Mouse (Mus musculus): ENCODE measurements around the gene Uox. TPM values are rescaled to one million over a fixed set of nuclear protein-coding genes. Genes with fewer than 3 reads are reported as not detected.

Uox gene
- polyA plus RNA-seq (2014; fragmentation: Nextera tagmentation; extraction: Ambion mirVana): not detected in 2 replicates

DNA sequence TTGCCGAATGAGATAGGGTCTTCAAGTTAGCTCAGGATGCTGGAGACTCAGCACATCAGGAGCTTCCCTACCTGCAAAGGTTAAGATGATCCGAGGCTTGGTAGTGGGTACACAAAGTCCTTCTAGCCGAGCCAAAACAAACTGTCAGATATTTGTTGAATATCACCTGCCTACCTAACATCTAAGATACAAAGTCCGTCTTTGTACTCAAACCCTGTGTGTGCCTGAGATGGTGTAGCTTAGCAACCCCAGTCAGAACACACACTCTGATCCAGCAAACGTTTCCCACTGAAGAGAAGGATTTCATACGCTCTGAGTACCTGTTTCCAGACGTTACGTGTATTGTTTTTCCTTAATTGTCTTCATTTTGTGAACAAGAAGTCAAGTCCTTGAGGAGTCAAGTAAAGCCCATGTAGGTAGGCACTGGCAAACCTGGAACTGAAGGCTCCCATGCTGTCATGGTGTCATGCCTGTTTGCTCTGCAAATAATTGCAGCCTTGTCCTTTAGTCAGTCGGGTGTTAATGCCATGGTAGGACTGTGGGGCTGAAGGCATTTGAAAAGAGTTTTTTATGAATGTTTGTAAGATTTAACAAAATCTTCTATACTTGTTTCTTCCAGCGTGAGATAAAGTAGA is at the start of gene Uox:
Gene Uox, plus strand, starts transcription at position 279 of the 635 bp plus-strand sequence.
- no peak for ATAC-seq (replicated peaks; ENCODE audit: insufficient number of reproducible peaks, low FRiP score, low TSS enrichment)
- no peak within 1 kb of the TSS for H3K9ac ChIP-seq (ENCODE audit: low read depth, low read length)
- WGBS (ENCODE audit: insufficient replicate concordance): 83% methylated on average over 10 of the region's 10 CpGs
- no peak within 1 kb of the TSS for H3K4me2 ChIP-seq
- no peaks in the 10 kb centered on the region for H3K4me1 ChIP-seq (ENCODE audit: control insufficient read depth, insufficient read depth, low read length)
- H3K27ac ChIP-seq (ENCODE audit: low read depth, low read length): no peak within 1 kb of the TSS
- no peaks in the 10 kb centered on the region for H3K36me3 ChIP-seq (ENCODE audit: control insufficient read depth, insufficient read depth, low read length)
- no peak within 1 kb of the TSS for H3K4me3 ChIP-seq (ENCODE audit: low read depth, low read length)
- H3K27me3 ChIP-seq (ENCODE audit: control insufficient read depth, insufficient read depth, low read length): no peaks in the 10 kb centered on the region
- no peaks in the 10 kb centered on the region for H3K9me3 ChIP-seq (replicated peaks; ENCODE audit: control insufficient read depth, low read length)

DNA sequence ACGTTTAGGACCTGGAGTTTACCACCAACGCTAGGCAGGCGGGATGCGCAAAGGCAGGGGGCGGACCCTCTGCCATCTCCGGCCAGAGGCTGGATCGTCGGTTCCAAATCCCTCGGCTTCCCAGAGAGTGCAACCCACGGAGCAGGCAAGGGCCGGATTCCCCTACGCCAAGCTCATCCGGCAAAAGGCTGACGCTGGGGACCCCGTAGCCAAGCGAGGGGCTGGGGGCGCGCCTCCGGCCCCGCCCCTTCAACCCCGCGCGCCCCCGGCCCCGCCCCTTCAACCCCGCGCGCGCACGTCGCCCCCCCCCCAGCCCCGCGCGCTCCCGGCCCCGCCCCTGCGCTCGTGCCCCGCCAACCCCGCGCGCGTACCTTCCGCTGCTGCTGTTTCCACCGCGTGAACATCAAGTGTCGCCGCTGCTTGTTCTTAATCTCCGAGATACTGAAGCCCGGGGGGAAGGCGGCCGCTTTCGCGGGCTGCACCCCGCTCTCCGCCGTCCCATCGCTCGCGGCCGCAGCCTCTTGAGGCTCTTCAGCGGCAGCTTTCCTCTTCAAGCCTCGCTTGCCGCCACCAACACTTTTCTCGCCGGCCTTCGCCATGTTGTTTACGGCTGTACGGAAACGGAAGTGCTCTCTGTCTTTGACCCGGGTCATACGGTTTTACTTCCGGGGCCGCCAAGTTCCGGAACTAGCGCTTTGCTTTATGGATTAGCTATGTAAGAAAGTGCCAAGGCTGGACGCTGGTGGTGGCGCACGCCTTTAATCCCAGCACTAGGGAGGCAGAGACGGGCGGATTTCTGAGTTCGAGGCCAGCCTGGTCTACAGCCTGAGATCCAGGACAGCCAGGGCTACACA is 49.2 kb upstream of the Uox start, which contains the start of gene Rpf1:
Gene Rpf1, minus strand, starts transcription at position 632 of the 854 bp plus-strand sequence.
- peak; percentile 94 for ATAC-seq (replicated peaks; ENCODE audit: insufficient number of reproducible peaks, low FRiP score, low TSS enrichment)
- peak within 1 kb of the TSS; percentile 96 for H3K9ac ChIP-seq (ENCODE audit: low read depth, low read length)
- H3K36me3 ChIP-seq (ENCODE audit: control insufficient read depth, insufficient read depth, low read length): peaks cover 6% of the 10 kb centered on the region
- peak within 1 kb of the TSS; percentile 90 for H3K4me3 ChIP-seq (ENCODE audit: low read depth, low read length)
- no peaks in the 10 kb centered on the region for H3K27me3 ChIP-seq (ENCODE audit: control insufficient read depth, insufficient read depth, low read length)
- peak within 1 kb of the TSS; percentile 75 for H3K4me2 ChIP-seq
- no peaks in the 10 kb centered on the region for H3K9me3 ChIP-seq (replicated peaks; ENCODE audit: control insufficient read depth, low read length)
- no peaks in the 10 kb centered on the region for H3K4me1 ChIP-seq (ENCODE audit: control insufficient read depth, insufficient read depth, low read length)
- WGBS (ENCODE audit: insufficient replicate concordance): under 1% methylated on average over 63 of the region's 82 CpGs
- peak within 1 kb of the TSS; percentile 99 for H3K27ac ChIP-seq (ENCODE audit: low read depth, low read length)

DNA sequence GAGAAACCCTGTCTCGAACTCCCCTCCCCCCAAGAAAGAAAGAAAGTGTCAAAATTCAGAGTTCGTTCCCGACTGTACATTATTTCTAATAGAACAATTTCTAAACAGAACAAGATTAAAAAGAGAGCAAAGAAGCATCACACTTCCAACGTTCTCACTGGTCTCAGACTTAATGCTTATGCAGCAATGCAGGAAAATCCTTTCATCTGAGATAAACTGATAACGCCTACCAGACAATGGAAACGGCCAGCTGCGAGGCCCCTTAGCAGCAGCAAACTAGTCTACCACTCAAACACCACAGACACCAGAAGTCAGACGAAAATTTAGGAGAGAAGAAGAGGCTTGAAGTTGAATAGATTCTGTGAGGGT is 48.6 kb upstream of the Uox start:
- Histone ChIP-seq H3K36me3 (ENCODE audit: control insufficient read depth, insufficient read depth, low read length) (peaks cover 6% of the 10 kb centered on the region), H3K4me2 (peak overlapping the region; percentile 75), H3K27ac (ENCODE audit: low read depth, low read length) (peak overlapping the region; percentile 99), H3K27me3 (ENCODE audit: control insufficient read depth, insufficient read depth, low read length) (no peaks in the 10 kb centered on the region), H3K9ac (ENCODE audit: low read depth, low read length) (peak overlapping the region; percentile 96), H3K4me1 (ENCODE audit: control insufficient read depth, insufficient read depth, low read length) (no peaks in the 10 kb centered on the region), H3K9me3 (replicated peaks; ENCODE audit: control insufficient read depth, low read length) (no peaks in the 10 kb centered on the region), H3K4me3 (ENCODE audit: low read depth, low read length) (peak overlapping the region; percentile 90)
- 8% methylated on average over 8 of the region's 8 CpGs for WGBS (ENCODE audit: insufficient replicate concordance)
- 0 out of 2 replicates have a peak, but pooled peaks have one; percentile 7 for ATAC-seq (replicated peaks; ENCODE audit: insufficient number of reproducible peaks, low FRiP score, low TSS enrichment)

DNA sequence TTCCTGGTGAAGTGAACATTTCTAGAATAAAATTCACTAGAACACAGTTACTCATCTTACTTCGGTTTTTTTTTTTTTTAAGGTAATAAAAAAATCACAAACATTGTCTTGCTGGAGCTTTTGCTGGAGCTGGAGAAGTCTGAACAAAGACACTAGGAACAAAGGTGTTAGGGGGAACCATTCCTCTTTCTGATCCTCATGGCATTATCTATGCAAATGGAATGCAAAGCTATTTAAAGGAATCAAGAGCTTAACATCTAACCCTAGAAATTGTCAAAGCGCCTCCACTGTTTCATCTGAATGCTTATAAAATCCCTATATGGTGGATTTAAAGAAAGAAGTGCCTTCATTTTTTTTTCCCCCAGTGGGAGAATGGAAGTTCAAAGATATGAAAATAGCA is 41.9 kb upstream of the Uox start:
- no peak overlapping the region for H3K4me2 ChIP-seq
- H3K27me3 ChIP-seq (ENCODE audit: control insufficient read depth, insufficient read depth, low read length): no peaks in the 10 kb centered on the region
- no peak for ATAC-seq (replicated peaks; ENCODE audit: insufficient number of reproducible peaks, low FRiP score, low TSS enrichment)
- no peaks in the 10 kb centered on the region for H3K9me3 ChIP-seq (replicated peaks; ENCODE audit: control insufficient read depth, low read length)
- no peak overlapping the region for H3K9ac ChIP-seq (ENCODE audit: low read depth, low read length)
- no peaks in the 10 kb centered on the region for H3K4me1 ChIP-seq (ENCODE audit: control insufficient read depth, insufficient read depth, low read length)
- no peak overlapping the region for H3K4me3 ChIP-seq (ENCODE audit: low read depth, low read length)
- 38% methylated on average over 2 of the region's 2 CpGs for WGBS (ENCODE audit: insufficient replicate concordance)
- no peaks in the 10 kb centered on the region for H3K36me3 ChIP-seq (ENCODE audit: control insufficient read depth, insufficient read depth, low read length)
- H3K27ac ChIP-seq (ENCODE audit: low read depth, low read length): no peak overlapping the region

DNA sequence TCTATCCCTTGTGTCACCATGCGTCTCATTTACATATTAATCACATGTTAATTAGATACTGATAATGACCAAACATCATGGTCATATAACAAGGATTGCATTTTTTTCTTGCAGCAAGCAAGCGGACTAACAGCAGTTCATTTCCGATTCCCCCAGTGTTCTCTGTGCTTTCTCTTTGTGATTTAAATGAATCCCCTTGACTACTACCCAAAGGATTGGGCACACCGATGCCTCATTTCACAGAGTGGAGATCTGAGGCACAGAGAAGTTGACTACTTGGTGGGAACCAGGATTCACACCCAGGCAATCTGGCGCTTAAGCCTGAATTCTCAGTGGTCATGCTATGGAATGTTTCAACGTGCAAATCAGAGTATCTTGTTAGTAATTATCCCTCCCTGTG is 35.2 kb upstream of the Uox start:
- no peaks in the 10 kb centered on the region for H3K9me3 ChIP-seq (replicated peaks; ENCODE audit: control insufficient read depth, low read length)
- ATAC-seq (replicated peaks; ENCODE audit: insufficient number of reproducible peaks, low FRiP score, low TSS enrichment): no peak
- WGBS (ENCODE audit: insufficient replicate concordance): 53% methylated on average over 6 of the region's 6 CpGs
- H3K9ac ChIP-seq (ENCODE audit: low read depth, low read length): no peak overlapping the region
- H3K4me3 ChIP-seq (ENCODE audit: low read depth, low read length): no peak overlapping the region
- no peaks in the 10 kb centered on the region for H3K27me3 ChIP-seq (ENCODE audit: control insufficient read depth, insufficient read depth, low read length)
- H3K36me3 ChIP-seq (ENCODE audit: control insufficient read depth, insufficient read depth, low read length): no peaks in the 10 kb centered on the region
- no peak overlapping the region for H3K27ac ChIP-seq (ENCODE audit: low read depth, low read length)
- H3K4me1 ChIP-seq (ENCODE audit: control insufficient read depth, insufficient read depth, low read length): no peaks in the 10 kb centered on the region
- no peak overlapping the region for H3K4me2 ChIP-seq

DNA sequence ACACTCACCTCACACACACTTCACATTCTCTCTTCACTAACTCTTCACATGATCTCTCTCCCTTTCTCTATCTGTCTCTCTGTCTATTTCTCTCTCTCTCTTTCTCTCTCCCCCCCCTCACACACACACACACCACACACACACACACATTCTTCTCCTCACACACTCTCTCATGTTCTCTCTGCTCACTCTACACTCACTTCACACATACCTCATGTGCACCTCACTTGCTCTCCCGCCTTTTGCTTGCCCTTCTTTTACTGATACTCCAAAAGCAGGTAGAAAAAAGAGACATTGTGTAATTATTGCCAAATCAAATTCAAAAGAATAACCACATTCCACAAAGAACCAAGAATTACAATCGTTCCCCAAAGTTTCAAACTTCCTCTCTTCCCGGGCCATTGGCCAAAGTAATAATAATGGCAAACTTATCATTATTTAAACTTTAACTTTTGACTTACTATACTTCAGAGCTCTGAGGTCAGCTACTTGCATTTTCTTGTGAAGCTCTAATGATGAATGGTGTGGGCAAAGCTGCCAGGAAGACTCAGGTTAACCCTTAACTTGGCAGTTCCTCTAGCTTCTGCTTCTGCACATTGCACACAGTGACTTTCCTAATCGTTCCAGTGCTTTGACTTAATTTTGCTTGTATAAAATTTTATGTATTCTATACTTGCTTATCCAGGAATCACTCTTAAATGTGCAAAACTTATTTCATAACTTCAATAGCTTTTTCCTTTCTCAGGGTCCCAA is 29.5 kb upstream of the Uox start:
- no peak overlapping the region for H3K4me2 ChIP-seq
- H3K27me3 ChIP-seq (ENCODE audit: control insufficient read depth, insufficient read depth, low read length): no peaks in the 10 kb centered on the region
- no peak overlapping the region for H3K9ac ChIP-seq (ENCODE audit: low read depth, low read length)
- H3K4me3 ChIP-seq (ENCODE audit: low read depth, low read length): no peak overlapping the region
- H3K9me3 ChIP-seq (replicated peaks; ENCODE audit: control insufficient read depth, low read length): no peaks in the 10 kb centered on the region
- 70% methylated on average over 4 of the region's 4 CpGs for WGBS (ENCODE audit: insufficient replicate concordance)
- H3K36me3 ChIP-seq (ENCODE audit: control insufficient read depth, insufficient read depth, low read length): no peaks in the 10 kb centered on the region
- no peak for ATAC-seq (replicated peaks; ENCODE audit: insufficient number of reproducible peaks, low FRiP score, low TSS enrichment)
- no peaks in the 10 kb centered on the region for H3K4me1 ChIP-seq (ENCODE audit: control insufficient read depth, insufficient read depth, low read length)
- no peak overlapping the region for H3K27ac ChIP-seq (ENCODE audit: low read depth, low read length)

DNA sequence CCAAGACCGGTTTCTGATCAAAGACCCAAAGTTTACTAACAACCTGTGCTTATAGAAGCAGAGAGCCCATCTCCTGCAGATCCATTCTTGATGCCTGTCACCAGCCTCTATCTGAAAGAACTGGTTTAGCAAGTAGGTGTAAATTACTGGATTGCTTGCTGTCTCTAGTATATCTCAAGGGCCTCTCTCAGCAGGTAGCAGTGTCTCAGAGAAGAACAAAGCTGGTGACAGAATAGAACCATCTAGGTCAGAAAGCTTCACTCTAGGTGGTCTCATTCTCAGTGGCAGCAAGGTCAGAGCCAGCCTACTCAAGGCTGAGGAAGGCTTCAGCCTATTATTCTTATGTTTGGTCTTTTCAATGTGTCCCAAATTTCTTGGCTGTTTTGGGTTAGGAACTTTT is 26.6 kb upstream of the Uox start:
- Histone ChIP-seq H3K9ac (ENCODE audit: low read depth, low read length) (no peak overlapping the region), H3K36me3 (ENCODE audit: control insufficient read depth, insufficient read depth, low read length) (no peaks in the 10 kb centered on the region), H3K27me3 (ENCODE audit: control insufficient read depth, insufficient read depth, low read length) (no peaks in the 10 kb centered on the region), H3K9me3 (replicated peaks; ENCODE audit: control insufficient read depth, low read length) (no peaks in the 10 kb centered on the region), H3K27ac (ENCODE audit: low read depth, low read length) (no peak overlapping the region), H3K4me2 (no peak overlapping the region), H3K4me3 (ENCODE audit: low read depth, low read length) (no peak overlapping the region), H3K4me1 (ENCODE audit: control insufficient read depth, insufficient read depth, low read length) (no peaks in the 10 kb centered on the region)
- WGBS (ENCODE audit: insufficient replicate concordance): 29% methylated on average over 1 of the region's 1 CpGs
- no peak for ATAC-seq (replicated peaks; ENCODE audit: insufficient number of reproducible peaks, low FRiP score, low TSS enrichment)

DNA sequence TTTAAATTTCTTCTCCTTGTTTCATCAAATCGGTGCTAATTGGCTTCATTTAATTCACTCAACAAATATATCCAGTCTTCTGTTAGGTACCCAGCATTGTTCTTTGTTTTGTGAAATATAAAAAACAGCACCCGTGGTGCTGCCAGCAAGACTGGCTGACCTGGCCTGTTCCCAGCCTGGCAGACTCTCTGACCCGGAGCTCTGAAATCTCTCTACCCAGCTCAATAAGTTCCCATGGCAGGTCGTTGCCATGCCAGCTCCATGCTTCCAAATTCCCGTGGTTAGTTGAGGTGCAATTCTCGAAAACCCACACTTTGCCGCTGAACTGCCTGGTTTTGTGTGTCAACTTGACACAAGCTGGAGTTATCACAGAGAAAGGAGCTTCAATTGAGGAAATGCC is 15.4 kb upstream of the Uox start:
- Histone ChIP-seq H3K4me2 (no peak overlapping the region), H3K36me3 (ENCODE audit: control insufficient read depth, insufficient read depth, low read length) (no peaks in the 10 kb centered on the region), H3K4me1 (ENCODE audit: control insufficient read depth, insufficient read depth, low read length) (0 out of 2 replicates have a peak, but pooled peaks cover 5% of the 10 kb centered on the region), H3K9ac (ENCODE audit: low read depth, low read length) (no peak overlapping the region), H3K4me3 (ENCODE audit: low read depth, low read length) (no peak overlapping the region), H3K27ac (ENCODE audit: low read depth, low read length) (no peak overlapping the region), H3K9me3 (replicated peaks; ENCODE audit: control insufficient read depth, low read length) (no peaks in the 10 kb centered on the region), H3K27me3 (ENCODE audit: control insufficient read depth, insufficient read depth, low read length) (0 out of 2 replicates have a peak, but pooled peaks cover 2% of the 10 kb centered on the region)
- 81% methylated on average over 7 of the region's 7 CpGs for WGBS (ENCODE audit: insufficient replicate concordance)
- no peak for ATAC-seq (replicated peaks; ENCODE audit: insufficient number of reproducible peaks, low FRiP score, low TSS enrichment)

Measured in heart, embryonic 11.5 days (tissue).